Mouse (Mus musculus) embryonic stem cell, embryonic (primary cell): ENCODE measurements at regions not wholly inside any gene's neighbourhood (a gene's known extent, or its start where the extent isn't known, plus 50 kb on each side); places are given as distances from the start of the nearest gene placed in this dataset.
"Not testable (repeated sequence)": the region's sequence is repeated elsewhere in the genome, so short reads cannot be mapped to it uniquely, and the experiment has no call there.

Source experiments
- CTCF ChIA-PET, 4 experiments: fragments of 300-600 bp in 2 of 4; fragments of 350-600 bp in 2 of 4; sonication (Branson Sonifier 250); formaldehyde crosslinking; loops; one replicate each; lab custom pipeline; 2022; ENCODE audit warnings: inconsistent platforms in 2 of 4; lab: Charles Lee
- POLR2A ChIA-PET, 4 experiments: fragments of 300-600 bp in 2 of 4; fragments of 350-600 bp in 2 of 4; sonication (Branson Sonifier 250); formaldehyde crosslinking; loops; one replicate each; lab custom pipeline; 2022; ENCODE audit warnings: antibody characterized with exemption in 4 of 4, inconsistent platforms in 1 of 4; lab: Charles Lee

DNA sequence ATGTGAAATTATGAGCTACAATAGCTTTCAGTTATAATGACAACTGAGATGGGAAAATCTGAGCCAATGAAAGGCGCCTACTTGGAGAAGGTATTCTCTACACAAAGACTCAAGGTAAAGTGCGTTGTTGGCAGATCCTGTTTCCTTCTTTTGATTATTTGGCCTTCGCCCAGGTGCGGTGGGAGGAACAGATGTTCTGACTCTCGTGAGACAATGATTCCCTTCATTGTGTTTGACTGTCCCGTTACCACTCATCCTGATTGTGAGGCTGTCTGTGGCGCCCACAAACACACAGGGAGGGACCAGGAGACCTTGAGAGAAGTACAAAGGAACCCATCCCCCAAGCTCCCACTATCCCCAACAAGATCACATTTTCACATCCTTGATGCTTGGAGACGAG is 92.6 kb upstream of the Gm9887 start:
- ChIA-PET POLR2A (interaction anchor here in 1 of 4 experiments (1.0 kb wide), 1 partner anchor 48 kb away, joined by 3 read pairs; no protein-coding TSS in a partner anchor), CTCF (no interaction called here)

- CTCF ChIA-PET, POLR2A ChIA-PET: not testable (repeated sequence)
These were observed 91.1 kb upstream of the Gm9887 start for GRCm38 (mm10) chr12:69463327-69463726.

GRCm38 (mm10) chr12:69461888-69462840 is 89.9 kb upstream of the Gm9887 start:
- POLR2A ChIA-PET, result interaction anchor here in 1 of 4 experiments (0.6 kb wide), 1 partner anchor 12 kb away, joined by 4 read pairs; no protein-coding TSS in a partner anchor
- CTCF ChIA-PET, result interaction anchor here in 1 of 4 experiments (0.7 kb wide), 1 partner anchor 161 kb away, joined by 3 read pairs; no protein-coding TSS in a partner anchor

DNA sequence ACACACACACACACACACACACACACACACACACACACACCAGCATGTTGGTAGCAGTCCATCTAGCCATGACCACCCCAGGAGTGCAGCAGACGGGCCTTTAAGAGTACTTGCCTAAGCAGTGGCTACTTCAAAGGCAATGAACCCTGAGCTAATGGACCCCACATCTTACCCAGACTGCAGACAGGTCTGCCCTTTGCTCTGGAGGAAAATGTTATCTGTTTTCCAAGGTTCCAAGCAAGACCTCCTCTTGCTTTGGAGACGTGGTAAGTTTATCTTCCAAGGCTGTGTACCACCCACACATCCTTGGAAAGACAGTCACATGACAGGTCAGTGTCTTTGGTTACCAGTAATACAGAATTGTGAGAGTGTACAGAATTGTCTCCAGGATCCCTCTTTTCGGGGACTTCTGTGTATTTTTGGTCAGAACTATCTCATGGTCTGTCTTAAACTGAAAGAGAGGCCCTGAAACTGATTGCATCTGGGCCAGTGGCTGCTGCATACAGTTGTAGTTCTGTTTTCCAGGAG is 88.4 kb upstream of the Gm9887 start:
- ChIA-PET POLR2A (no interaction called here), CTCF (no interaction called here)

DNA sequence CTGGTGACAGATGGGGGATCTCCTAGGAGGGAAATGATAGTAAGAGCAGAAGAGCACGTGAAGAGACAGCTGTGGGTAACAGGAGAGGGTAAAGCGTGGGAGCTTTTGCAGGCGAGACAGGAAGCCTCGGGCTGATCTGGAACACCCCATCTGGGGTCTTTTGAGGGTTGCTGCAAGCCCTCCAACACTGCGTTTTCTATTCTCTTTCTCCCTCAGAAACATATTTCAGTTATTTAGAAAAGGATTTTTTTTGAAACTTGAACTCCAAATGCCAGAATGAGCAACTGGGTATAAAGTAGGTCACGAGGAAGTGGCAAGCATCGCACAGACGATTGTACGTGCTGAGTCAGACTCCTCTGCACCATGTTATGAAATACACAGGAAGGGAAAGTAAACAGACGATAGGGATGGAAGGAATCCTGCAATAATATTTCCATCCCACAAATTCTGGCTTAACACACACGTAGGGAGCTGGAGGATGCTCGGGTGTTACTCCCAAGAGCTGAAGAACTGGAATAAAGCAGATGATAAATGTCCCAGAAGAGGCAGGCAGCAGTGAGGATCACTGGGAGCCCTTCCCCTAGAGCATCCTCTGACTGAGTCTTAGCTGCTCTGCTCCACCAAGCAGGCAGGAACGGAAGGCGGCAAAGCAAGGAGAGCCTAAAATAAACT is 86.0 kb upstream of the Gm9887 start:
- ChIA-PET POLR2A (interaction anchor here in 1 of 4 experiments (1.2 kb wide), 1 partner anchor 12 kb away, joined by 3 read pairs; no protein-coding TSS in a partner anchor), CTCF (interaction anchor here in 1 of 4 experiments (0.7 kb wide), 1 partner anchor 385 kb away, joined by 4 read pairs; no protein-coding TSS in a partner anchor)

- CTCF ChIA-PET, result no interaction called here
These were observed 84.5 kb upstream of the Gm9887 start for GRCm38 (mm10) chr12:69456746-69457145.

GRCm38 (mm10) chr12:69456116-69456515 is 83.9 kb upstream of the Gm9887 start:
- CTCF ChIA-PET, result no interaction called here
- POLR2A ChIA-PET, result interaction anchor here in 2 of 4 experiments (1.1 to 1.7 kb wide), 2 partner anchors 9 kb away, joined by 3 to 6 read pairs; no protein-coding TSS in a partner anchor

More at GRCm38 (mm10) chr12:69456746-69457145, 84.5 kb upstream of the Gm9887 start:
- POLR2A ChIA-PET, result interaction anchor here in 2 of 4 experiments (1.1 to 1.7 kb wide), 2 partner anchors 10 kb away, joined by 3 to 6 read pairs; no protein-coding TSS in a partner anchor

DNA sequence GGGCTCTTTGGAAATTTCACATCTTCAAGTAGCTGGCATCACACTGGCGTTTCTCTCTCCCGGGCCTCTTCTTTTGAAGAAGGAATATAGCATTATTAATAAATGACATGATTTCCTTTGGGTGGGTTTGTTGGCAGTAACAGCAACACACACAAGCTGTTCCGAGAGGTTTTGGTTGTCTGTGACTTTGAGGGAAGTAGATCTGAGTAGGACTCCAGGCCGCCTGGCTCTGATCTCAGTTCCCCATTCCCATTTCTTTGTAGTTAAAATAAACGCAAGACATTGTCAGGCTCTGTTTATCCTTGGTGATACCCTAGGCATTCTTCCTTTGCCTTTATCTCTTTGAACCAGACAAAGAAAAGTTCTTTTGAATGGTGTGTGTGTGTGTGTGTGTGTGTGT is 83.3 kb upstream of the Gm9887 start:
- ChIA-PET POLR2A (interaction anchor here in 1 of 4 experiments (1.7 kb wide), 1 partner anchor 9 kb away, joined by 6 read pairs; no protein-coding TSS in a partner anchor), CTCF (no interaction called here)

DNA sequence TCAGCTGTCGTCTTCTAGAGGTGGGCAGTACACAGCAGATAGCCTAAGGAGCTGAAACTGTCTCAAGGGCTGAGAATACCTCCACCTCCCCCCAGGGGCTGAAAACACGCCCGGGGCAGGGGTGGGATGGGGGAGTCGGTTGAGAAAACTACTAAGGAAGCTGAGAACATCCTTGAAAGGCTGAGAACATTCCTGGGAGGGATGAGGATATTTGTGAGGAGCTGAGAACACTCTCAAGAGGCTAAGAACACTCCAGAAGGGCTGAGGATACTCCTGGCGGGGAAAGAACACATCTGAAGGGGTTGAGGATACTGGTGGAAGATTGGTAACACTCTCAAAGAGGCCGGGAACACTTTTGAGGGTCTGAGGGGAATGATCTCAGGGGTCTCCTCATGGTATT is 81.3 kb upstream of the Gm9887 start:
- ChIA-PET CTCF (no interaction called here), POLR2A (interaction anchor here in 2 of 4 experiments (0.5 to 1.9 kb wide), 2 partner anchors 19 to 328 kb away, joined by 3 to 4 read pairs; no protein-coding TSS in a partner anchor)

- ChIA-PET POLR2A (interaction anchor here in 2 of 4 experiments (0.5 to 1.9 kb wide), 2 partner anchors 19 to 327 kb away, joined by 3 to 4 read pairs; no protein-coding TSS in a partner anchor), CTCF (no interaction called here)
These were observed 80.7 kb upstream of the Gm9887 start for GRCm38 (mm10) chr12:69452986-69453385.

DNA sequence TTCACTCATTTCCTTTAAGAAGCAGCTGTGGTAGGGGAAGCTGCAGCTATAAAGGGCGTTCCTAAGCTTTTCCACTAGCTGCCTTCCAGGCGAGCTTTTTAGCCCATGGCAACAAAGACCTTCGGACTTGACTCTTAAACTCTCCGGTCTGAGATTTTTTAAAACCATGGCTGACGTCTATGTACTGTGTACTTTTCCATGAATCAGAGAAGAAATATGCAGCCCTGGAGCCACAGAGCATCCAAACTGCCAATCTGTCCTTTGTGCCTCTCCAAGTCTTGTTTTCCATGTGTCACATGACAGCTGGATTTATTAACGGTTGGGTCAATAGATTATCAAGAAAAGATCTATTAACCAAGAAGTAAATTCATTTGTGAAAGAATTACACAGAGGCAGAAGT is 78.9 kb upstream of the Gm9887 start:
- CTCF ChIA-PET, result no interaction called here
- POLR2A ChIA-PET, result interaction anchor here in 2 of 4 experiments (0.5 to 0.7 kb wide), 2 partner anchors 28 to 35 kb away, joined by 3 read pairs; no protein-coding TSS in a partner anchor

DNA sequence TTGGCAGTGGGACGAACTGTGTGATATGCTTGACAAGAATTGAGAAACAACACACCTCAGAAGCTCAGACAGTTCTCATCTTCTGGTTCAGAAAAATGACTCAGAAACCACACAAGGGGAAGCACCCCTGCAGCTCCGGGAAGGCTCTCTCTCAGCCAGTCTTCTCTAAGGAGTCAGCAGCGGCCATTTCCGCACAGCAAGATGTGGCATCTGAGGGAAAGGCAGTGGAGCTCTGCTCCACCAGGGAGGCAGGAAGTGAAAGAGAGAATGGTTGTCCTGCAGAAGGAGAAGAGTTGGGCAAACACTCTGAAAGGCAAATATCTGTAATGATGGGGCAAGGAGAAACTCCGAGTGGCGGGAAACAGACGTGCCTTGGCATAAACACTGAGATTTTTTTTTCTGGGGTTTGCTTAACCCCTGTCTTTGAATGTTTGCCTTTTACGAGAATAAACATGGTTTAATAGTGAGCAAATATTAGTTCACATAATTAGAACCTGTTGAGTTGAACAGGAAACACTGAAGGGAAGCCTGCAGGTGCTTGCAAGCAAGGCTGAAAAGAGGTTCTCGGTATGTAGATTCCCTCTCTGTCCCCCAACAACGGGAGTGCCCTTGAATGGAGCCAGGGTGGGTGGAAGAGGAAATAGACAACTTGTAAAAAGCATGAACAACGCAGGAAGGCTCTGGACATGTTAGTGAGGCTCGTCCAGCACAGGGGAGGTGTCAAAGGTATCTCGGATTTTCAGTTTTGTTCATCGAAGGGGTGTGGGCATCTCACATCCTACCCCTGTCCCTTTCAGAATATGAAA is 75.9 kb upstream of the Gm9887 start:
- ChIA-PET POLR2A (no interaction called here), CTCF (interaction anchor here in 1 of 4 experiments (0.6 kb wide), 1 partner anchor 81 kb away, joined by 5 read pairs; no protein-coding TSS in a partner anchor)

- ChIA-PET CTCF (interaction anchor here in 1 of 4 experiments (0.6 kb wide), 1 partner anchor 80 kb away, joined by 5 read pairs; no protein-coding TSS in a partner anchor), POLR2A (interaction anchor here in 2 of 4 experiments (0.6 to 1.6 kb wide), 5 partner anchors 9 to 263 kb away, joined by 3 to 6 read pairs (median 3); partner anchors contain the start of genes Mgat2 (in 1 of the 2) and Rpl36al (in 1 of the 2))
These were observed 75.1 kb upstream of the Gm9887 start for GRCm38 (mm10) chr12:69447322-69447827.

- POLR2A ChIA-PET, result interaction anchor here in 3 of 4 experiments (0.6 to 2.0 kb wide), 17 partner anchors 10 to 263 kb away, joined by 3 to 7 read pairs (median 3); partner anchors contain the start of genes Arf6 (in 2 of the 3), Gm9887 (in 2 of the 3), Mgat2 (in 1 of the 3) and Rpl36al (in 1 of the 3)
- CTCF ChIA-PET, result interaction anchor here in 1 of 4 experiments (0.9 to 1.2 kb wide), 2 partner anchors 12 to 17 kb away, joined by 3 to 6 read pairs; no protein-coding TSS in a partner anchor
These were observed 74.4 kb upstream of the Gm9887 start for GRCm38 (mm10) chr12:69446468-69447321.

GRCm38 (mm10) chr12:69446085-69446467 is 73.8 kb upstream of the Gm9887 start:
- POLR2A ChIA-PET, result interaction anchor here in 3 of 4 experiments (0.7 to 2.0 kb wide), 13 partner anchors 10 to 88 kb away, joined by 3 to 7 read pairs (median 4); partner anchors contain the start of genes Arf6 (in 2 of the 3) and Gm9887 (in 2 of the 3)
- CTCF ChIA-PET, result interaction anchor here in 1 of 4 experiments (0.9 to 1.2 kb wide), 2 partner anchors 11 to 16 kb away, joined by 3 to 6 read pairs; no protein-coding TSS in a partner anchor

DNA sequence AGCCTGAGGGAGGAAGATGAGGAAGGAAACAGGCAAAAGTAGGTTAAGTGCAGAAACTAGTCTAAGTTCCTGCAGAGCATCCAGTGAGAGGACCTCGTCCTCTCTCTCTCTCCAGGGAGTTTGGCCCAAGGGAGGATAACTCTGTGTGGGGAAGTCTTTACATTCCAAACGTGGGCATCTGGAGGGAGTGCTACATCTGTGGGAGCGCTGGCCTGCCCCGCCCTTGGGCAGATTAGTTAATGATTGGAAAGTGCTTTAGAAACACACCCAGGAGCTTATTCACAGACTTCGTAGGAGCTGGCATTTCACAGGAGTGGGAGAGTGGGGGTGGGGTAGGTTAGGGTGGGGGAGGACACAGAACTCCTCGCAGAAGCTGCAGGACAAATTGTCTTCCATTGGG is 70.1 kb upstream of the Gm9887 start:
- POLR2A ChIA-PET, result no interaction called here
- CTCF ChIA-PET, result no interaction called here
